Mouse (Mus musculus): Measurements from ENCODE around the gene Manba. TPM values are rescaled to one million over a fixed set of nuclear protein-coding genes. Genes with fewer than 3 reads are reported as not detected.

Gene Manba
- 4.8 and 5.2 TPM in 2 replicates for polyA plus RNA-seq (2016; fragmentation: Nextera tagmentation; extraction: Ambion mirVana)

GRCm38 (mm10) chr3:135485128-135485899, at the start of gene Manba:
Gene Manba, plus strand, starts transcription at chr3:135485611.
- no peaks in the 10 kb centered on the region for H3K36me3 ChIP-seq
- peaks cover 12% of the 10 kb centered on the region for H3K27me3 ChIP-seq (ENCODE audit: insufficient read depth, poor library complexity, severe bottlenecking)
- no peaks in the 10 kb centered on the region for H3K9me3 ChIP-seq
- H3K4me1 ChIP-seq (replicated peaks) = peaks cover 14% of the 10 kb centered on the region
- peak; percentile 77 for DNase-seq (ENCODE audit: low spot score)
- peak within 1 kb of the TSS; percentile 79 for H3K27ac ChIP-seq
- peak within 1 kb of the TSS; percentile 78 for H3K4me3 ChIP-seq
- WGBS = 2% methylated on average over 48 of the region's 48 CpGs

GRCm38 (mm10) chr3:135436901-135437616, 48.4 kb upstream of the Manba start:
- H3K4me3 ChIP-seq = peak overlapping the region; percentile 96
- WGBS = 44% methylated on average over 14 of the region's 14 CpGs
- DNase-seq (ENCODE audit: low spot score) = no peak
- no peaks in the 10 kb centered on the region for H3K27me3 ChIP-seq (ENCODE audit: insufficient read depth, poor library complexity, severe bottlenecking)
- peaks cover 25% of the 10 kb centered on the region for H3K36me3 ChIP-seq
- peak overlapping the region; percentile 100 for H3K27ac ChIP-seq
- H3K4me1 ChIP-seq (replicated peaks) = peaks cover 26% of the 10 kb centered on the region
- no peaks in the 10 kb centered on the region for H3K9me3 ChIP-seq

GRCm38 (mm10) chr3:135437758-135438495, 47.5 kb upstream of the Manba start, which contains the start of gene Ube2d3:
Gene Ube2d3, plus strand, starts transcription at chr3:135438149.
- Histone ChIP-seq H3K9me3 (no peaks in the 10 kb centered on the region), H3K27me3 (ENCODE audit: insufficient read depth, poor library complexity, severe bottlenecking) (no peaks in the 10 kb centered on the region), H3K4me3 (peak within 1 kb of the TSS; percentile 96), H3K4me1 (replicated peaks) (peaks cover 29% of the 10 kb centered on the region), H3K36me3 (peaks cover 32% of the 10 kb centered on the region), H3K27ac (peak within 1 kb of the TSS; percentile 100)
- under 1% methylated on average over 56 of the region's 56 CpGs for WGBS
- peak; percentile 100 for DNase-seq (ENCODE audit: low spot score)

- Histone ChIP-seq H3K4me3 (peak overlapping the region; percentile 96), H3K36me3 (peaks cover 34% of the 10 kb centered on the region), H3K27ac (peak overlapping the region; percentile 100), H3K9me3 (no peaks in the 10 kb centered on the region), H3K4me1 (replicated peaks) (peaks cover 29% of the 10 kb centered on the region), H3K27me3 (ENCODE audit: insufficient read depth, poor library complexity, severe bottlenecking) (no peaks in the 10 kb centered on the region)
- peak; percentile 94 for DNase-seq (ENCODE audit: low spot score)
- 0% methylated on average over 48 of the region's 50 CpGs for WGBS
These were observed 46.9 kb upstream of the Manba start for GRCm38 (mm10) chr3:135438531-135438912.

- Histone ChIP-seq H3K27ac (peak overlapping the region; percentile 100), H3K4me3 (peak overlapping the region; percentile 96), H3K27me3 (ENCODE audit: insufficient read depth, poor library complexity, severe bottlenecking) (no peaks in the 10 kb centered on the region), H3K9me3 (no peaks in the 10 kb centered on the region), H3K4me1 (replicated peaks) (peaks cover 29% of the 10 kb centered on the region), H3K36me3 (peaks cover 39% of the 10 kb centered on the region)
- under 1% methylated on average over 70 of the region's 76 CpGs for WGBS
- DNase-seq (ENCODE audit: low spot score) = peak; percentile 81
These were observed 46.4 kb upstream of the Manba start for GRCm38 (mm10) chr3:135438913-135439531.

- 6% methylated on average over 15 of the region's 15 CpGs for WGBS
- peak overlapping the region; percentile 96 for H3K4me3 ChIP-seq
- H3K27me3 ChIP-seq (ENCODE audit: insufficient read depth, poor library complexity, severe bottlenecking) = no peaks in the 10 kb centered on the region
- peak overlapping the region; percentile 100 for H3K27ac ChIP-seq
- no peaks in the 10 kb centered on the region for H3K9me3 ChIP-seq
- H3K4me1 ChIP-seq (replicated peaks) = peaks cover 29% of the 10 kb centered on the region
- no peak for DNase-seq (ENCODE audit: low spot score)
- peaks cover 45% of the 10 kb centered on the region for H3K36me3 ChIP-seq
These were observed 45.8 kb upstream of the Manba start for GRCm38 (mm10) chr3:135439651-135440050.

- H3K27ac ChIP-seq = peak overlapping the region; percentile 100; the same call in 1 of the 2 replicates
- peaks cover 29% of the 10 kb centered on the region for H3K4me1 ChIP-seq (replicated peaks)
- 37% methylated on average over 7 of the region's 7 CpGs for WGBS
These were observed 45.2 kb upstream of the Manba start for GRCm38 (mm10) chr3:135440221-135440620.

GRCm38 (mm10) chr3:135440621-135441020, 44.8 kb upstream of the Manba start:
- WGBS = 69% methylated on average over 10 of the region's 10 CpGs
- no peak overlapping the region for H3K27ac ChIP-seq
- no peaks in the 10 kb centered on the region for H3K27me3 ChIP-seq (ENCODE audit: insufficient read depth, poor library complexity, severe bottlenecking)
- H3K36me3 ChIP-seq = peaks cover 54% of the 10 kb centered on the region
- peak overlapping the region; percentile 96 for H3K4me3 ChIP-seq
- no peaks in the 10 kb centered on the region for H3K9me3 ChIP-seq
- no peak for DNase-seq (ENCODE audit: low spot score)
- H3K4me1 ChIP-seq (replicated peaks) = peaks cover 29% of the 10 kb centered on the region

More at GRCm38 (mm10) chr3:135440221-135440620, 45.2 kb upstream of the Manba start:
- Histone ChIP-seq H3K27me3 (ENCODE audit: insufficient read depth, poor library complexity, severe bottlenecking) (no peaks in the 10 kb centered on the region), H3K9me3 (no peaks in the 10 kb centered on the region), H3K4me3 (peak overlapping the region; percentile 96), H3K36me3 (peaks cover 51% of the 10 kb centered on the region)
- no peak for DNase-seq (ENCODE audit: low spot score)

GRCm38 (mm10) chr3:135444930-135445329, 40.5 kb upstream of the Manba start:
- Histone ChIP-seq H3K4me1 (replicated peaks) (peaks cover 19% of the 10 kb centered on the region), H3K27me3 (ENCODE audit: insufficient read depth, poor library complexity, severe bottlenecking) (no peaks in the 10 kb centered on the region), H3K9me3 (no peaks in the 10 kb centered on the region), H3K36me3 (peaks cover 89% of the 10 kb centered on the region), H3K27ac (no peak overlapping the region), H3K4me3 (no peak overlapping the region)
- no peak for DNase-seq (ENCODE audit: low spot score)

GRCm38 (mm10) chr3:135458981-135459380, 26.4 kb upstream of the Manba start:
- peaks cover 97% of the 10 kb centered on the region for H3K36me3 ChIP-seq
- no peak for DNase-seq (ENCODE audit: low spot score)
- H3K27ac ChIP-seq = no peak overlapping the region
- H3K4me3 ChIP-seq = no peak overlapping the region
- no peaks in the 10 kb centered on the region for H3K9me3 ChIP-seq
- no peaks in the 10 kb centered on the region for H3K4me1 ChIP-seq (replicated peaks)
- H3K27me3 ChIP-seq (ENCODE audit: insufficient read depth, poor library complexity, severe bottlenecking) = no peaks in the 10 kb centered on the region

- no peak overlapping the region for H3K4me3 ChIP-seq
- no peaks in the 10 kb centered on the region for H3K9me3 ChIP-seq
- WGBS = 87% methylated on average over 1 of the region's 1 CpGs
- H3K27ac ChIP-seq = no peak overlapping the region
- H3K27me3 ChIP-seq (ENCODE audit: insufficient read depth, poor library complexity, severe bottlenecking) = no peaks in the 10 kb centered on the region
- no peaks in the 10 kb centered on the region for H3K4me1 ChIP-seq (replicated peaks)
- H3K36me3 ChIP-seq = peaks cover 39% of the 10 kb centered on the region
- DNase-seq (ENCODE audit: low spot score) = no peak
These were observed 17.0 kb upstream of the Manba start for GRCm38 (mm10) chr3:135468402-135468801.

GRCm38 (mm10) chr3:135469146-135469545, 16.3 kb upstream of the Manba start:
- DNase-seq (ENCODE audit: low spot score) = no peak
- Histone ChIP-seq H3K36me3 (peaks cover 32% of the 10 kb centered on the region), H3K4me1 (replicated peaks) (no peaks in the 10 kb centered on the region), H3K27ac (no peak overlapping the region), H3K9me3 (no peaks in the 10 kb centered on the region), H3K27me3 (ENCODE audit: insufficient read depth, poor library complexity, severe bottlenecking) (no peaks in the 10 kb centered on the region), H3K4me3 (no peak overlapping the region)
- WGBS = 63% methylated on average over 3 of the region's 3 CpGs
